Mouse (Mus musculus) layer of hippocampus, adult 18-20 months (tissue): ENCODE results near the gene Limch1. TPM values are rescaled to one million over a fixed set of nuclear protein-coding genes. Genes with fewer than 3 reads are reported as not detected.

Source experiments
- DNase-seq, 2 experiments: peaks; one replicate each; pipeline ENCODE4 v3.0.0; 2022; ENCODE audit warnings: low spot score in 2 of 2
- microRNA-seq, 2 experiments: library from miRNA; unstranded; fragments of <30 nt; microRNA quantifications; one replicate each; pipeline ENCODE4 v1.2.0; 2021
- total RNA-seq, 2 experiments: library from RNA; stranded (reverse); gene quantifications; 2 replicates each; pipeline ENCODE4 v1.2.3; 2021

Limch1 gene
- total RNA-seq, 2 experiments from 2014 or later: 122 to 133 TPM

- peak in 1 of 2 experiments; percentile 3 for DNase-seq
Measured at GRCm38 (mm10) chr5:67098051-67098732, 352.6 kb downstream of the Limch1 start.

GRCm38 (mm10) chr5:67098733-67099323, 353.2 kb downstream of the Limch1 start, which contains the start of gene Phox2b:
Phox2b (minus strand) TSS chr5:67099301.
- DNase-seq: no peak

GRCm38 (mm10) chr5:67099393-67100271, 354.0 kb downstream of the Limch1 start:
- peak in 1 of 2 experiments; percentile 6 for DNase-seq

GRCm38 (mm10) chr5:67100564-67101394, 355.2 kb downstream of the Limch1 start:
- no peak for DNase-seq

- no peak for DNase-seq
Measured at GRCm38 (mm10) chr5:67101395-67101760, 355.8 kb downstream of the Limch1 start.

- DNase-seq: no peak
Measured at GRCm38 (mm10) chr5:67101793-67102600, 356.4 kb downstream of the Limch1 start.

- DNase-seq: no peak
Measured at GRCm38 (mm10) chr5:67103016-67103415, 357.4 kb downstream of the Limch1 start.

- DNase-seq: no peak
Measured at GRCm38 (mm10) chr5:67106261-67106660, 360.6 kb downstream of the Limch1 start.

Small RNAs within 50 kb of the gene (microRNA-seq; reads per million reads assigned to microRNA genes)
- 0 reads per million in 2 experiments for gene Gm23841

Other genes with a start within 250 kb of the Limch1 start
- gene Apbb2, start 127.0 kb upstream of the Limch1 start, total RNA-seq: 10 to 100 TPM; 55.9 to 59.5 TPM
- gene Uchl1, start 69.7 kb upstream of the Limch1 start, total RNA-seq: 100 to 1,000 TPM; 839 to 868 TPM